Mouse (Mus musculus): ENCODE results near the gene Cgas. TPM values are rescaled to one million over a fixed set of nuclear protein-coding genes. Genes with fewer than 3 reads are reported as not detected.
"Not testable (repeated sequence)": the region's sequence is repeated elsewhere in the genome, so short reads cannot be mapped to it uniquely, and the experiment has no call there.

Cgas gene
- 0.79 and 0.99 TPM in 2 replicates for polyA plus RNA-seq (2012; rRNA removed)

- peaks cover 4% of the 10 kb centered on the region for H3K4me1 ChIP-seq (ENCODE audit: control insufficient read depth, insufficient read depth, insufficient read length)
- TF ChIP-seq CTCF (IDR thresholded peaks at IDR 0.05; ENCODE audit: extremely low read depth, insufficient read depth, insufficient read length, insufficient replicate concordance) (no peak), POLR2A (IDR thresholded peaks at IDR 0.05; ENCODE audit: low read depth, low read length) (no peak)
- H3K27ac ChIP-seq (ENCODE audit: insufficient read depth, low read length) = 0 out of 2 replicates have a peak within 1 kb of the TSS, but pooled peaks have one; percentile 19
- under 1% methylated on average over 80 of the region's 81 CpGs for WGBS
- H3K36me3 ChIP-seq (ENCODE audit: control insufficient read depth, insufficient read depth, low read length) = no peaks in the 10 kb centered on the region
- peaks cover 4% of the 10 kb centered on the region for H3K27me3 ChIP-seq (ENCODE audit: control insufficient read depth, insufficient read depth, low read length)
- H3K4me3 ChIP-seq (ENCODE audit: extremely low read depth, insufficient read depth, insufficient read length) = peak within 1 kb of the TSS; percentile 63
- DNase-seq (ENCODE audit: low read depth in 1 of 2, low spot score in 2 of 2) = peak; percentile 30 to 64
Measured at GRCm38 (mm10) chr9:78442579-78443392, at the start of gene Cgas. Gene Cgas (minus strand): TSS chr9:78443237.

DNA sequence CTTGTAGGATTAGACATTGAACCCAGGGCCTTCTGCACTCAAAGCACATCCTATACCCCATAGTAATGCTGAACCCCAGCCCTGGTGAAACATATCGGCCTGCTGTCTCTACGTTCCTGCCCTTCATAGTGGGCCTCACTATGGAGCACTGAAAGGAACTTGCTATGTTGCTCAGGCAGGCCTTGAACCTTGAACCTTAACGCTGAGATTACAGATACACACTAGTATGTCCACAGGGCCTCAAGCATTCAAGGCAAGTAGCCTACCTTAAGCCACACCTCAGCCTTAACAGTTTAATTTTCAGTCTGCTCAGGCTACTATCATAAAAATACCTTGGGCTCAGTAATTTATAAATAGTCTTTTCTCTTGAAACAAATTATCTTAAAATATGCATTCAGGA is 49.2 kb upstream of the Cgas start:
- no peak for DNase-seq (ENCODE audit: low read depth in 1 of 2, low spot score in 2 of 2)
- TF ChIP-seq POLR2A (IDR thresholded peaks at IDR 0.05; ENCODE audit: low read depth, low read length) (no peak), CTCF (IDR thresholded peaks at IDR 0.05; ENCODE audit: extremely low read depth, insufficient read depth, insufficient read length, insufficient replicate concordance) (no peak)
- Histone ChIP-seq H3K27me3 (ENCODE audit: control insufficient read depth, insufficient read depth, low read length) (no peaks in the 10 kb centered on the region), H3K27ac (ENCODE audit: insufficient read depth, low read length) (no peak overlapping the region), H3K36me3 (ENCODE audit: control insufficient read depth, insufficient read depth, low read length) (no peaks in the 10 kb centered on the region), H3K4me3 (ENCODE audit: extremely low read depth, insufficient read depth, insufficient read length) (no peak overlapping the region), H3K4me1 (ENCODE audit: control insufficient read depth, insufficient read depth, insufficient read length) (no peaks in the 10 kb centered on the region)
- WGBS = 94% methylated on average over 3 of the region's 3 CpGs

DNA sequence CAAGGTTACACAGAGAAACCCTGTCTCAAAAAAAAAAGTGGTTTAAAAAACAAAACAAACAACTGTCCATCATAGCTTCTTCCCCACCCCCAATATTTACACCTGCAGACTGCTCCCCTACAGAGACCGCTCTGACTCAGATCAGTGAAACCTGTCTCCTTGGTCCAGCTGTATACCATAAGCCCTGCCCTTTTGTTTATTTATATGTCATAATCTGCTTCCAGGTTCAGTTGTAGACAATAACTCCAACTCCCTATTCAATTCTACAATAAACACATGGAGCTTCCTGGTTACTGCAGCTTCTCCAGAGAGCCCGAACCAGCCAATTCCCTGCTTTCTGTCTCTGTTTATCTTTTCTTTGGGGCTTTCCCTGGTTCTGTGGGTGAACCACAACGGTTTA is 48.1 kb upstream of the Cgas start:
- no peaks in the 10 kb centered on the region for H3K4me1 ChIP-seq (ENCODE audit: control insufficient read depth, insufficient read depth, insufficient read length)
- DNase-seq (ENCODE audit: low read depth in 1 of 2, low spot score in 2 of 2) = no peak
- H3K36me3 ChIP-seq (ENCODE audit: control insufficient read depth, insufficient read depth, low read length) = no peaks in the 10 kb centered on the region
- 83% methylated on average over 3 of the region's 3 CpGs for WGBS
- no peak for TF ChIP-seq POLR2A (IDR thresholded peaks at IDR 0.05; ENCODE audit: low read depth, low read length)
- TF ChIP-seq CTCF (IDR thresholded peaks at IDR 0.05; ENCODE audit: extremely low read depth, insufficient read depth, insufficient read length, insufficient replicate concordance) = no peak
- no peak overlapping the region for H3K4me3 ChIP-seq (ENCODE audit: extremely low read depth, insufficient read depth, insufficient read length)
- H3K27me3 ChIP-seq (ENCODE audit: control insufficient read depth, insufficient read depth, low read length) = no peaks in the 10 kb centered on the region
- H3K27ac ChIP-seq (ENCODE audit: insufficient read depth, low read length) = no peak overlapping the region

GRCm38 (mm10) chr9:78488890-78489420 is 45.9 kb upstream of the Cgas start, which contains the start of gene Eef1a1:
Gene Eef1a1 (minus strand): TSS chr9:78489151.
- no peak for TF ChIP-seq CTCF (IDR thresholded peaks at IDR 0.05; ENCODE audit: extremely low read depth, insufficient read depth, insufficient read length, insufficient replicate concordance)
- TF ChIP-seq POLR2A (IDR thresholded peaks at IDR 0.05; ENCODE audit: low read depth, low read length) = no peak
- peak; percentile 43 to 71 for DNase-seq (ENCODE audit: low read depth in 1 of 2, low spot score in 2 of 2)
- Histone ChIP-seq H3K4me3 (ENCODE audit: extremely low read depth, insufficient read depth, insufficient read length) (peak within 1 kb of the TSS; percentile 57), H3K27ac (ENCODE audit: insufficient read depth, low read length) (peak within 1 kb of the TSS; percentile 57; the same call in 1 of the 2 replicates), H3K27me3 (ENCODE audit: control insufficient read depth, insufficient read depth, low read length) (no peaks in the 10 kb centered on the region), H3K36me3 (ENCODE audit: control insufficient read depth, insufficient read depth, low read length) (no peaks in the 10 kb centered on the region), H3K4me1 (ENCODE audit: control insufficient read depth, insufficient read depth, insufficient read length) (no peaks in the 10 kb centered on the region)
- under 1% methylated on average over 18 of the region's 20 CpGs for WGBS

DNA sequence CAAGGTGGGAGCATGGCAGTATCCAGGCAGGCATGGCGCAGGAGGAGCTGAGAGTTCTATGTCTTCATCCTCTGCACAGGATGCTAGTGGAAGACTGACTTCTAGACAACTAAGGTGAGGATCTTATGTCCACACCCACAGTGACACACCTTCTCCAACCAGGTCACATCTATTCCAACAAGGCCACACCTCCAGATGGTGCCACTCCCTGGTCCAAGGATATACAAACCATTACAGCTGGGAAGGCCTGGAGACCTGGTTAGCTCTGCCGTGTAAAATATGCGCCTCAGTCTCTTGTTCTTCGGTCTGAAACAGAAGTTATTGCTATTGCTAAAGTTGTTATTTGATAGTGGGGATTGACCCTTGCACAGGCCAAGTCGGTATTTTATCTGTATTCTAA is 45.0 kb upstream of the Cgas start:
- not testable (repeated sequence) for H3K4me1 ChIP-seq (ENCODE audit: control insufficient read depth, insufficient read depth, insufficient read length); H3K27me3 ChIP-seq (ENCODE audit: control insufficient read depth, insufficient read depth, low read length); H3K4me3 ChIP-seq (ENCODE audit: extremely low read depth, insufficient read depth, insufficient read length); H3K27ac ChIP-seq (ENCODE audit: insufficient read depth, low read length); H3K36me3 ChIP-seq (ENCODE audit: control insufficient read depth, insufficient read depth, low read length); DNase-seq (ENCODE audit: low read depth in 1 of 2, low spot score in 2 of 2)
- WGBS = 90% methylated on average over 5 of the region's 5 CpGs

- 86% methylated on average over 3 of the region's 3 CpGs for WGBS
- no peaks in the 10 kb centered on the region for H3K27me3 ChIP-seq (ENCODE audit: control insufficient read depth, insufficient read depth, low read length)
Measured at GRCm38 (mm10) chr9:78484660-78485059, 41.6 kb upstream of the Cgas start.

GRCm38 (mm10) chr9:78482386-78482785 is 39.3 kb upstream of the Cgas start:
- Histone ChIP-seq H3K27me3 (ENCODE audit: control insufficient read depth, insufficient read depth, low read length) (no peaks in the 10 kb centered on the region), H3K27ac (ENCODE audit: insufficient read depth, low read length) (peak overlapping the region; percentile 90; the same call in 1 of the 2 replicates), H3K36me3 (ENCODE audit: control insufficient read depth, insufficient read depth, low read length) (peaks cover 20% of the 10 kb centered on the region), H3K4me3 (ENCODE audit: extremely low read depth, insufficient read depth, insufficient read length) (peak overlapping the region; percentile 75; the same call in 1 of the 2 replicates), H3K4me1 (ENCODE audit: control insufficient read depth, insufficient read depth, insufficient read length) (no peaks in the 10 kb centered on the region; the same call in 1 of the 2 replicates)
- 51% methylated on average over 3 of the region's 3 CpGs for WGBS
- DNase-seq (ENCODE audit: low read depth in 1 of 2, low spot score in 2 of 2) = no peak
- TF ChIP-seq CTCF (IDR thresholded peaks at IDR 0.05; ENCODE audit: extremely low read depth, insufficient read depth, insufficient read length, insufficient replicate concordance) (no peak), POLR2A (IDR thresholded peaks at IDR 0.05; ENCODE audit: low read depth, low read length) (no peak)

More at GRCm38 (mm10) chr9:78484660-78485059, 41.6 kb upstream of the Cgas start:
- Histone ChIP-seq H3K36me3 (ENCODE audit: control insufficient read depth, insufficient read depth, low read length) (peaks cover 2% of the 10 kb centered on the region), H3K4me1 (ENCODE audit: control insufficient read depth, insufficient read depth, insufficient read length) (no peaks in the 10 kb centered on the region; the same call in 1 of the 2 replicates), H3K4me3 (ENCODE audit: extremely low read depth, insufficient read depth, insufficient read length) (no peak overlapping the region), H3K27ac (ENCODE audit: insufficient read depth, low read length) (no peak overlapping the region)
- TF ChIP-seq POLR2A (IDR thresholded peaks at IDR 0.05; ENCODE audit: low read depth, low read length) (no peak), CTCF (IDR thresholded peaks at IDR 0.05; ENCODE audit: extremely low read depth, insufficient read depth, insufficient read length, insufficient replicate concordance) (no peak)
- DNase-seq (ENCODE audit: low read depth in 1 of 2, low spot score in 2 of 2) = no peak

Measured in spleen, adult 2 months (tissue).